Mouse (Mus musculus): ENCODE results near the gene Mmp2. TPM values are rescaled to one million over a fixed set of nuclear protein-coding genes. Genes with fewer than 3 reads are reported as not detected.

Mmp2 gene
- polyA plus RNA-seq, 1 experiment from 2014 or later: 161 TPM

- ATAC-seq: no peak
- no peaks in the 10 kb centered on the region for H3K9me3 ChIP-seq (ENCODE audit: low read length)
- H3K4me3 ChIP-seq (ENCODE audit: low read depth, low read length): no peak overlapping the region
- no peak overlapping the region for H3K9ac ChIP-seq (replicated peaks; ENCODE audit: low read depth)
- no peaks in the 10 kb centered on the region for H3K27me3 ChIP-seq (replicated peaks; ENCODE audit: insufficient read depth, low read length)
- no peaks in the 10 kb centered on the region for H3K36me3 ChIP-seq (ENCODE audit: insufficient read depth, low read length)
- no peaks in the 10 kb centered on the region for H3K4me1 ChIP-seq (ENCODE audit: insufficient read depth, low read depth, low read length)
- TF ChIP-seq CTCF (IDR thresholded peaks at IDR 0.05) (no peak), EP300 (IDR thresholded peaks at IDR 0.05) (no peak)
- no peak overlapping the region for H3K4me2 ChIP-seq (replicated peaks; ENCODE audit: low read depth, low read length)
- DNase-seq (ENCODE audit: low spot score): no peak
- no peak overlapping the region for H3K27ac ChIP-seq (ENCODE audit: low read length)
- 86% methylated on average over 7 of the region's 7 CpGs for WGBS
These were observed 29.6 kb upstream of the Mmp2 start for GRCm38 (mm10) chr8:92797527-92797931.

DNA sequence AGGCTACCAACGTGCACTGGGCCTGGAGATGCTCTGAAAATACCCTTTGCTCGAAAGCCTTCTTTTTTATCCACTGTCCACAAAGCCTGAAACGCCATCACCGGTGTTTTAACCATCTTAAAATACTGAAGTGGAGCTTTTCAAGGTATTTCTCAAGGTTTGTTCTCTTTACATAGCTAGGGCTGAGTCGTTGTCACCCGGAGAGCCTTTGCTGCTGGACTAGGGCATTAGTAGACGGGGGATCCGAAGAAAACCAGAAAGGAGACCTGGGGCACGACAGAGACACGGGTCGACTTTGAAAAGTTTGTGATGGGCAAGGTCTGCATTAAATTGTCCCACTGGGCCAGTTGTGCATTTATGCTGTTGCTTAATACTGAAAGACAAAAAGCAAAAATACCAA is 27.7 kb upstream of the Mmp2 start:
- no peak overlapping the region for H3K27ac ChIP-seq (ENCODE audit: low read length)
- no peak overlapping the region for H3K9ac ChIP-seq (replicated peaks; ENCODE audit: low read depth)
- no peaks in the 10 kb centered on the region for H3K36me3 ChIP-seq (ENCODE audit: insufficient read depth, low read length)
- no peak for ATAC-seq
- no peaks in the 10 kb centered on the region for H3K9me3 ChIP-seq (ENCODE audit: low read length)
- 74% methylated on average over 11 of the region's 11 CpGs for WGBS
- no peaks in the 10 kb centered on the region for H3K27me3 ChIP-seq (replicated peaks; ENCODE audit: insufficient read depth, low read length)
- TF ChIP-seq EP300 (IDR thresholded peaks at IDR 0.05): no peak
- no peak for TF ChIP-seq CTCF (IDR thresholded peaks at IDR 0.05)
- no peak for DNase-seq (ENCODE audit: low spot score)
- H3K4me3 ChIP-seq (ENCODE audit: low read depth, low read length): no peak overlapping the region
- H3K4me2 ChIP-seq (replicated peaks; ENCODE audit: low read depth, low read length): no peak overlapping the region
- H3K4me1 ChIP-seq (ENCODE audit: insufficient read depth, low read depth, low read length): no peaks in the 10 kb centered on the region

- Histone ChIP-seq H3K27me3 (replicated peaks; ENCODE audit: insufficient read depth, low read length) (no peaks in the 10 kb centered on the region), H3K27ac (ENCODE audit: low read length) (no peak overlapping the region), H3K4me3 (ENCODE audit: low read depth, low read length) (no peak overlapping the region), H3K9me3 (ENCODE audit: low read length) (no peaks in the 10 kb centered on the region), H3K36me3 (ENCODE audit: insufficient read depth, low read length) (no peaks in the 10 kb centered on the region), H3K9ac (replicated peaks; ENCODE audit: low read depth) (no peak overlapping the region), H3K4me1 (ENCODE audit: insufficient read depth, low read depth, low read length) (no peaks in the 10 kb centered on the region), H3K4me2 (replicated peaks; ENCODE audit: low read depth, low read length) (no peak overlapping the region)
- peak; percentile 82 for TF ChIP-seq EP300 (IDR thresholded peaks at IDR 0.05)
- TF ChIP-seq CTCF (IDR thresholded peaks at IDR 0.05): peak; percentile 22; the same call in 1 of the 2 replicates
- peak; percentile 91 for DNase-seq (ENCODE audit: low spot score)
- ATAC-seq: peak; percentile 79
- WGBS: 45% methylated on average over 8 of the region's 8 CpGs
These were observed 25.9 kb upstream of the Mmp2 start for GRCm38 (mm10) chr8:92801231-92801630.

DNA sequence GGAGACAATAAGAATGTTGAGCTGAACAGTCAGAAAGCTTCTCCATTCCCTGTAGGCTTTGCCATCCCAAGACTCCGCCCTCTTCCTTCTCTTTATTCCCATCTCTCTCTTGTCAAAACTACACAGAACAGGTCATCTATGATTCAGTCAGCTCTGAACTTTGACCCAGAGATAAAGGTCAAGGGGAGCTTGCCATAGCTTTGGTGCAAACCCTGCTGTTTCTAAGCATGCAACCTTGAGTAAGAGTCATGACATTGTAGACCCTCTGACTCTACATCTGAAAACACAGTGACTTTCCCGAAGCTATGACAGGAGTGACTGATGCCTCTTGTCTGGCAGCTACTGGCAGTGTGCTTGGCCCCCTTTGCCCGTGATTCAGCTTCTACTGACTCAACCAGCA is 24.5 kb upstream of the Mmp2 start:
- Histone ChIP-seq H3K36me3 (ENCODE audit: insufficient read depth, low read length) (no peaks in the 10 kb centered on the region), H3K27ac (ENCODE audit: low read length) (no peak overlapping the region), H3K9ac (replicated peaks; ENCODE audit: low read depth) (no peak overlapping the region), H3K4me2 (replicated peaks; ENCODE audit: low read depth, low read length) (no peak overlapping the region), H3K9me3 (ENCODE audit: low read length) (no peaks in the 10 kb centered on the region), H3K4me3 (ENCODE audit: low read depth, low read length) (no peak overlapping the region), H3K27me3 (replicated peaks; ENCODE audit: insufficient read depth, low read length) (no peaks in the 10 kb centered on the region), H3K4me1 (ENCODE audit: insufficient read depth, low read depth, low read length) (no peaks in the 10 kb centered on the region)
- DNase-seq (ENCODE audit: low spot score) (no peak), ATAC-seq (no peak)
- WGBS: 57% methylated on average over 3 of the region's 3 CpGs
- TF ChIP-seq EP300 (IDR thresholded peaks at IDR 0.05) (no peak), CTCF (IDR thresholded peaks at IDR 0.05) (no peak)

DNA sequence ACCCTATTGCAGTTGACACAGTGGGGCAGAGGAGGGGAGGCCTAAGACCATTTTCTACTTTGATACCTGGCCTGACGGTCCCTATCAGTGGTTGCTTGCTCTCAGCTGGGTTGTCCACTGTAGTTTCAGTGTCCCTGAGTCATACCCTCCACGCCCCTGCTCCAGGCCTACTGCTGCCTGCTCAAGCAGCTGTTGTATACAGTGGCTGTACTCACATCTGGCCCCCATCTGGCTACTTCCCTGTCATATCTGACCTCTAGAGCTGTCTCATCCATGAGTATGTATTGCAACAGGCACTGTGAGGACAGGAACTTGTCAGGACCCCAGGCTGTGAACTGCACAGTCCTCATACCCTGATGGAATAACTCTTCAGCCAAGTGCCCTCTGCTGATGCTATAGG is 14.3 kb upstream of the Mmp2 start:
- DNase-seq (ENCODE audit: low spot score) (no peak), ATAC-seq (peak; percentile 50)
- 64% methylated on average over 2 of the region's 2 CpGs for WGBS
- H3K4me1 ChIP-seq (ENCODE audit: insufficient read depth, low read depth, low read length): no peaks in the 10 kb centered on the region
- no peaks in the 10 kb centered on the region for H3K36me3 ChIP-seq (ENCODE audit: insufficient read depth, low read length)
- no peaks in the 10 kb centered on the region for H3K27me3 ChIP-seq (replicated peaks; ENCODE audit: insufficient read depth, low read length)
- no peak overlapping the region for H3K4me3 ChIP-seq (ENCODE audit: low read depth, low read length)
- H3K9ac ChIP-seq (replicated peaks; ENCODE audit: low read depth): no peak overlapping the region
- no peak overlapping the region for H3K27ac ChIP-seq (ENCODE audit: low read length)
- H3K9me3 ChIP-seq (ENCODE audit: low read length): no peaks in the 10 kb centered on the region
- TF ChIP-seq EP300 (IDR thresholded peaks at IDR 0.05) (no peak), CTCF (IDR thresholded peaks at IDR 0.05) (no peak)
- no peak overlapping the region for H3K4me2 ChIP-seq (replicated peaks; ENCODE audit: low read depth, low read length)

DNA sequence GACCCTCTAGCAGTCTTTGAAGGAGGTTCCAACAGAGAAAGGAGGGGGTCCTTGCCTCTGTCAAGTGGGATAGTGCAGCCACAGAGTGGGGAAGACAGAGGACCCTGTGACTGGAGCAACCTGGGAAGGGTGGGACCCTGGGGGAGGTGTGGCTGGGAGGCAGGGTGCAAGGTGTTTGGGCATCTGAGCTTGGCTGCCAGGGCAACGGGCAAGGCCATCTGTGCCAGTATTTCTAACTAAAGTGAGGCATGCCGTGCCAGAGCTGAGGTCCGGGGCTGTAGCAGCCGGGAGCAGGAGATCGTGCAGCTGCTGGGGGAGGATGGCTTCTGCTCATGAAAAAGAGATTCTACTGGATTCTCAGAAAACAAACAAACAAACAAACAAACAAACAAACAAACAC is 11.4 kb upstream of the Mmp2 start:
- H3K4me2 ChIP-seq (replicated peaks; ENCODE audit: low read depth, low read length): no peak overlapping the region
- H3K4me3 ChIP-seq (ENCODE audit: low read depth, low read length): no peak overlapping the region
- no peaks in the 10 kb centered on the region for H3K9me3 ChIP-seq (ENCODE audit: low read length)
- WGBS: 84% methylated on average over 5 of the region's 5 CpGs
- H3K4me1 ChIP-seq (ENCODE audit: insufficient read depth, low read depth, low read length): no peaks in the 10 kb centered on the region
- no peak for DNase-seq (ENCODE audit: low spot score)
- H3K27ac ChIP-seq (ENCODE audit: low read length): no peak overlapping the region
- H3K27me3 ChIP-seq (replicated peaks; ENCODE audit: insufficient read depth, low read length): no peaks in the 10 kb centered on the region
- H3K9ac ChIP-seq (replicated peaks; ENCODE audit: low read depth): no peak overlapping the region
- no peak for ATAC-seq
- H3K36me3 ChIP-seq (ENCODE audit: insufficient read depth, low read length): no peaks in the 10 kb centered on the region
- TF ChIP-seq EP300 (IDR thresholded peaks at IDR 0.05): no peak
- TF ChIP-seq CTCF (IDR thresholded peaks at IDR 0.05): no peak
